Mouse (Mus musculus) kidney, postnatal 10 days (tissue): ENCODE measurements around the gene S100a14.

ENCODE experiments used
- DNase-seq: peaks from one replicate; pipeline ENCODE4 v3.0.0; 2021; ENCODE audit warnings: mixed read lengths

The S100a14 gene

GRCm38 (mm10) chr3:90526580-90526979 lies at the start of gene S100a14:
Gene S100a14 (plus strand): TSS chr3:90526856.
- DNase-seq: no peak

DNA sequence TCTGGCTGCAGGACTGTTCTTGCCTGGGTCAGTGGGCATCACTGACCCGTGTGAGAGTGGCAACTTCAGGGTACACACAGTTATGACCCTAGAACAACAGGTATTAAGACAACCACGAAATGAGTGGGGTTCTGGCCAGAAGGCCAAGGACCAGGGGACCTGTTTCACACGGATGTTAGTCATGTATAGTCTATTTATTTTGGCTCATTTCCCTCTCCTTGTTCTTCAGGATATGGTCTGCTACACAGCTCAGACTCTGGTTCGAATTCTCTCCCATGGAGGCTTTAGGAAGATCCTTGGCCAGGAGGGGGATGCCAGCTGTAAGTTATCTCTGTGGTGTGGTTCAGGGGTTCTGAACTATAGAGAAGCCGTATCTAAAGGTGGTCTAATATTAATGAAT lies 39.7 kb upstream of the S100a14 start:
- DNase-seq: no peak

DNA sequence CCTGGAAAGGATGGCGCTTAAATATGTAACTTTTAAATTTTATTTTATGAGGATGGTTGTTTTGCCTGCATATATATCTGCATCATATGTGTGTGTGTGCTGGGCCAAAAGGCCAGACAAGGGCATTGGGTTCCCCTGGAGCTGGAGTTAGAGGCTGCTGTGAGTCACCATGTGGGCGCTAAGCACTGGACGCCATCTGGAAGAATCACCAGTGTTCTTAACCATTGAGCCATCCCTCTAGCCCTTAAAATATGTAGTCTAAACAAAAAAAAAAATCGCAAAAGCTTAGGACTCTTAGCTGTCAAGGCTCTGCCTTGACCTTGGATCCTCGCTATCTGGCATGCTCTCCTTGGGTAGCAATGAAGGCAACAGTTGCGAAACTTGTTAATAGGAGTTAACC lies 38.1 kb upstream of the S100a14 start:
- no peak for DNase-seq

- peak; percentile 98 for DNase-seq
Observed at GRCm38 (mm10) chr3:90490696-90491256, 35.9 kb upstream of the S100a14 start, which contains the start of gene Snapin. Gene Snapin (minus strand): TSS chr3:90491033.

- peak; percentile 55 for DNase-seq
Observed at GRCm38 (mm10) chr3:90491350-90491749, 35.3 kb upstream of the S100a14 start.

DNA sequence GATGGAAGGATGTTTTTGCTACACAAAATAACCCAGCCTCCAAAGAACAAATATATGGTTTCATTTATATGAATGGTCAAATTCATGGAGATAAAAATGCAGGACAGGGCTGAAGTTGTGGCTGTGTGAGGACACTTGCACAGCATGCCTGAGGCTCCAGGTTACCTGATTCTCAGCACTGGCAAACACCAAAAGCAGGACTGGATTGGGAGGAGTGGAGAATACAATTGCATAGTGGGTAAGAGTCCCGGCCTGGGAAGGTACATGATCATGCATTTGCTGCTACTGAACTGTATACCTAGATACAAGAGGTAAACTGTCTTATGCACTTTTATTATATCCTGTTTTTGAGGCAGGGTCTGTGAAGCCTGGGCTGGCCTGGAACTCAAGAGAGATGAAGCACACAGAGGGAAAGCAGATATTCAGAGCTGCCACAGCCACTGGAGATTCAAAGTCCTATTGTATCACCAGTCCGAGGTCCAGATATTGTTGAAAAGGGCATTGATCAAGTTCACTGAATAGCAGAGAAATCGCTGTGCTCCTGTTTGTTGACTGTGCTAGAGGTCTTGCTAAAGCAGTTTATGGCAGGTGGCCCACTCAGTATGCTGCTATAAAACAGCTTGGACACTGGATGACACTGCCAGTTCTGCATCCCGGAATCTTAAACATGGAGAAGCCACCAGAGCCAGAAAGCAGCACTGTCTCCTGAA lies 32.7 kb upstream of the S100a14 start:
- no peak for DNase-seq

DNA sequence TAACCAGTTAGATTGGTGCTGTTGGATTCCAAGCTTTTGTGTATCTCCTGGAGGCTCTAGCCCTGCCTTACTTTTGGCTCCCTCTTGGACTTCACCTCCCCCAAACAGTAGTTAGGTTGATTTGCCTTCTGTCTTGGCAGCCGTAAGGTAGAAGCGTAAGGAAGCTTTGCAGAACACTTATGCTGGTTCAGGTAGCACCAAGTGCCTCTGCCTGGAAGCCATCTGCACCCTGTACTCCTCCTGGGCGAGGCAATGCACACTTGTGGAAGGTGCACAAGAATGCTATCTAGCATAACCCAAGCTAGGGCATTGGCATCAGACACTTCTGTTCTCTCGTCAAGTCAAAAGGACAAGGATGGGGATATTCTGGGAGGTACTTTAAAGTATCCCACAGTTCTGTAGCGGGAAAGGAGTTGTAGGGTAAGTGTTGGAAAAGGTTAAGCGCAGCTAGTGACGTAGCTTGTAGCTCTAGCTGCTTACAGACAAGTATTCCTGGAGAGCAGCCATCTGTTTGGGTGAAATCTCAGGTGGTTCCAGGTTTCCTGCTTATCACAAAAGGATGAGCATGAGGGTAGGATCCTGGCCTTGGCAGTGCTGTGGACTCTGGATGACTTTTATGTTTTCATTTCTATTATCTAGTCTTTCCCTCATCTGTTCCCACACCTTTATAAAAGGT lies 30.7 kb upstream of the S100a14 start:
- no peak for DNase-seq

DNA sequence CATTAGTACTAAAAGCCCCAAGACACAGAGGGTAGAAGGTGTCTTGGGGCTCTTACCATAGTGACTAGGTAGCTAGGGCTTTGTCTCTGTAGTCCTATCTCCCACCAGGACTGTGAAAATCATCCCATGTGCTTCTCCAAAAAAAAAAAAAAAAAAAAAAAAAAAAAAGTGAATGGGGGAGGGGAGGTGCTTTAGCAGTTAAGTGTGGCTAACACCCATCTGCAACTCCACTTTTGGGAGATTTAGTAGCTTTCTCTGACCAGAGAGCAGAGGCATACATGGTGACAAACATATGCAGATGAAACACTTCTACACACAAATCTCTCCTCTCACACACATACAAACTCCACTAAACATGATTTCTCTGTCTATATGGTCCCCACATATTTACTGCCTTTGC lies 29.1 kb upstream of the S100a14 start:
- no peak for DNase-seq

- DNase-seq: no peak
Observed at GRCm38 (mm10) chr3:90503444-90503843, 23.2 kb upstream of the S100a14 start.

DNA sequence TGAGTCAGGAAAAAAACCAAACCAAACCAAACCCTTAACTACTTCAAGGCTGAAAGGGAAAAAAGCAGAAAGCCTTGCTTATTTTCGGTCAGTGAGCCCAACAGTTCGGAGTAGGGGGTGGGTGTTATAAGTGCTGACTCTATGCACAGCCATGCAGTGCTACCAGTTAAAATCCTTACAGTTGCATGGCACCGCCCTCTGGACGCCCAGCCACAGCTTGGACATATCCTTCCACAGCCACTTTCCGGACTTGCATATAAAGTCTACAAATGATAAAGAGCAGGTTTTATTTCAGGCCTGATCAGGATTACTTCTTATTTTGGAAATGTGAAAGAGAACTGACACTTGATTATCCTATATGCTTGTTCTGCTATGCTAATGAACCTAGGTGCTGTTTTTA lies 21.4 kb upstream of the S100a14 start:
- DNase-seq: no peak

DNA sequence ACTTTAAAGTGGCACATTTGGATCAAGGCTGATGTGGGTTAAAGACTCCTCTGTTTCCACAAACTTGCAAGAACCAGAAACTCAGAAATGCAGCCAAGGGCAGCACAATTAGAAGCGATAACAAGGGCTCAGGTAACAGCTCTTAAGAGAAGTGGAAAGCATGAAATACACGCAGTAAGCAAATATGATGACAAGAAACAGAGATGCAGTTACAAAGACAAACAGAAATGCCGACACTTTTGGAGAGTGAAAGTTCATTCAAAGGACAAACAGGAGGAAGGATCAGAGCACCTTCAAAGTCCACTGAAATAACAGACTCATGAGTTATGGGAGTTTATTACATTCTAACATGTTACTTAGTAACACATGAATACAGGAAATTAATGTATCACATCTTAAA lies 20.3 kb upstream of the S100a14 start:
- no peak for DNase-seq

DNA sequence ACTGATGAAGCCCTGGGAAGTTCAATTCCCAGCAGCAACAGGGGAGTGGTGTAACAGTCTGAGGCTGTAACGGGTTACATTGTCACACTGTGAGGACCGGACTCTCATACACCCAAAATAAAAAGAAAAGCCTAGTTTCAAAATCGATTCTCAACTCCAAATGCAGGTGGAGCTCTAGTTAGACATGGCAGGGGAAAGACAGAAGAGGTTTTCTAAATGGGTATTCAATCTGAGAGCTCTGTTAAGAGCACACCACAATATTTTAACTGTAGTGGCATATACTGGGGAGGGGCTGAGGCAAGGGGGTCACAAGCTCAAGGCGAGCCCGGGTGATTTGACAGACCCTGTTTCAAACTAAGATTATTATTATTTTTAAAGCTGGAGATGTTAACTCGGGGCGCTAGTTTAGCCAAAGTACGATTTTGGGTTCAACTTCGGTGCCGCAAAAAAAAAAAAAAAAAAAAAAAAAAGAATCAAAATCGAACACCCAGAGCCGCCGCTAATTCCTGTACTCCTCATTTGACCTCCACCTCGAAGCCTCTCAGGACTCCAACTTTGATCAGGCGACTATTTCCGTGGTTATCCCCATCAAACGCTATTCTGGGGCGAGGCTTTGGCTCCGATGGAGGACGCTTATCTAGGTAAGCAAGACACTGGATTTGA lies 18.2 kb upstream of the S100a14 start:
- DNase-seq: no peak

- DNase-seq: peak; percentile 100
Observed at GRCm38 (mm10) chr3:90508950-90509746, 17.5 kb upstream of the S100a14 start, which contains the start of gene Chtop. Gene Chtop (minus strand): TSS chr3:90509498.

DNA sequence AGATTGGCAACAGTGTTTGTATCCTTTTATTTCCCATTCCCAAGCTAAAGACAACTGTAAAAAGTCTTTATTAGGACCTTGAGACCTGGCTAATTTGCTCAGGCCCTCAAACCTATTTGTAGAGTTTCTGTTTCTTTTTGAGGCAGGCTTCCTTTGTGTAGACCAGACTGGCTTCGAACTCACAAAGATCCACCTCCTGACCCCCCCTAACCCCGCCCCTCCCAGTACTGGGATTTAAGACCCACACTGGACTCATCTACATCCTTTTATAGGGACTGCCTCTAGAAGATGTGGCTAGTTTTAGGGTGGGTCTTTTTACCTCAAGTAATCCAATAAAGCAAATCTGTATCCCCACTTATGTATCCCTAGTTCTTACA lies 16.9 kb upstream of the S100a14 start:
- no peak for DNase-seq

GRCm38 (mm10) chr3:90512276-90512675 lies 14.4 kb upstream of the S100a14 start:
- no peak for DNase-seq

DNA sequence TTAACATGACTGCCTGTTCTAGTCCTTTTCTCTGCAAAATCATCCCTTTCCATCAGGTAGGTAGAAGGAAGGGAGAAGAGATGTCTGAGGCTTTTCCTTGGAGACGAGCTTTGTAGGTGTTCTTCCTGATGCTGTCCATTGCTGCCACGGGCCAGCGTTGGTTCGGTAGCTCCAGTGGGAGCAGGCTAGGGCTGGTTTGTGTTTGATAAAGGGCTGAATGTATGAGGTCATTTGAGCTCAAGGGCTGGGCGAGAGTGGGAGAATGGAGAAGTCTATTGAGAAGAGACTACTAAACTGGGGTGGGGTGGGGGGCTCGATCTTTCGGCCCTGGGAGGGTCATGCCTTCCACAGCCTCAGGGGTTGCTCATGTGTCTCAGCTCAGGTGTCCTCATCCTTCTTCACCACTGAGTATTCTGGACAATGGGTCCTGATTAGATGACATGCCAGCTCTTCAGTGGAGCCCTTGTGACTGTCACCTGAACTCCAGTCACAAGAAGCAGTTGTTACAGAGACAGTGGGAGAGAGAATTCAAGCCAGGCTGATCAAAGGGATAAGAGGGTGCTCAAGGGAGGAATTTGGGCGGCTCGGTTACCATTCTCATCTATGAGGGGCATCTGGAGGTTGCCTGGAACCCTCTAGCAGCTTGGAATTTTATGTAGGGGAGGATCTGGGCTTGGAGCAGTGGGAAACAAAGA lies 13.6 kb upstream of the S100a14 start:
- no peak for DNase-seq

GRCm38 (mm10) chr3:90513796-90514590 lies 12.7 kb upstream of the S100a14 start, which contains the start of the genes S100a1 and S100a13:
Gene S100a1 (minus strand): TSS chr3:90514392.
Gene S100a13 (plus strand): TSS chr3:90514435.
- peak; percentile 82 for DNase-seq

DNA sequence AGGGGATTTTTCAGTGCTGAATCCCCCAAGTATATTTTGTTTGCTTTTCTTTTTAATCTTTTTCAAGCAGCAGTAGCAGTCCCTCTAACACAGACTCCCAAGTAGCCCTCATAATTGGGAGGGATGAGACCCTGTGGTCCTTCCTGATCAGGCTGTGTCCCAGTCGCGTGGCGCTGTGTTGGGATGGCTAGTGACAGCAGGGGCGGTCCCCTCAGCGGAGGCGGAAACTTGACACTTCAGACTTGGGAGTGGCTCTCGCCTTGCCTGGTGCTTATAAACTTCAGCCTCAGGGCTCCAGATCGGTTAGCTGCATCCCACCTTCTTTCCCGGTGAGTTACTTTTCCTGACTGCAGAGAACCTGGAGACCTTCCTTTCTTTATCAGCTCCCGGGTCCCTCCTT lies 12.0 kb upstream of the S100a14 start:
- peak; percentile 84 for DNase-seq

GRCm38 (mm10) chr3:90515242-90515641 lies 11.4 kb upstream of the S100a14 start:
- peak; percentile 73 for DNase-seq

- DNase-seq: no peak
Observed at GRCm38 (mm10) chr3:90515789-90516188, 10.9 kb upstream of the S100a14 start.

DNA sequence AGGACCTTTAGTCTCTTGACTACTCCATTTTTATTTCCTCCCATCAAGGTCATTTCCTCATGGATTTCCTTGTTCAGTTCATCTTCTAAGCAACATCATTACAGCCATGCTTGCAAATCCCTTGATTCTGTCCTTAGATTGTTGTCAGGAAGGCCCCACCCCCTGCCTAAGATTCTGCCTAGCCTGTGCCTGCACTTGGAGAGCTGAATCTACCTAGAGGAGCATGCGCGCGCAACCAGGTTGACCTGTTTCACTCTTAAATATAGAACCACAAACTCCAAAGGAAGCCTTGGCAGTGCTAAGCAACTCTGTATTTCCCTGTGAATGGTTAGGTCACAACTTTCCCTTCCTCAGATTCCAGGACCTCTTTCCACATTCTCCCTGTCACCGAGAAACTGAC lies 8.9 kb upstream of the S100a14 start:
- no peak for DNase-seq
